Mouse (Mus musculus): ENCODE measurements at regions not wholly inside any gene's neighbourhood (a gene's known extent, or its start where the extent isn't known, plus 50 kb on each side); places are given as distances from the start of the nearest gene placed in this dataset.

DNA sequence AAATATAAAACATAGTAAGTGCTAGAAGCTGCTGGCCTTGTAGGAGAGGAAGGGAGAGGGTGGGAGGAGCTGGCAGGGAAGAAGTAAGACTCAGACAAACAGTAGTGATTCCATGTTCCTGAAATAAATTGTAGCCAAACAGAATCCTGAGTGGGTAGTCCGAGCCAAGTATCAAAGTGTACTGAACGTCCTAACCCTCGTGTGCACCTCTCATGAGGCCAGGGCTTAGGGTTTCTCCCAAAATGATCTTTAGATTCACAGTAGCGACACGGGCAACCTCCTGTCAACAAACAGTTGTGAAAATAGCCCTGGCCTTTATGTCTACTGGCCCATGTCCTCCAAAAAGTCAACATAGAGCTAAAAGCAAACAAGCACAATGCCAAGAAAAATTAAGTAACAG lies 54.3 kb upstream of the Gm47985 start:
- TF ChIP-seq POLR2A (IDR thresholded peaks at IDR 0.05; ENCODE audit: borderline replicate concordance, extremely low read depth, insufficient read depth, insufficient read length), result no peak
- no peaks in the 10 kb centered on the region for H3K27me3 ChIP-seq (ENCODE audit: control insufficient read depth, insufficient read depth, low read length)

GRCm38 (mm10) chr1:151128955-151129354 lies 53.4 kb upstream of the Gm47985 start:
- DNase-seq (ENCODE audit: low spot score), result no peak
- no peaks in the 10 kb centered on the region for H3K4me1 ChIP-seq (ENCODE audit: control insufficient read depth, insufficient read depth, low read length)
- no peak overlapping the region for H3K4me3 ChIP-seq (replicated peaks; ENCODE audit: low read length)
- no peaks in the 10 kb centered on the region for H3K27me3 ChIP-seq (ENCODE audit: control insufficient read depth, insufficient read depth, low read length)
- ATAC-seq (ENCODE audit: low FRiP score, low read depth), result no peak
- H3K36me3 ChIP-seq (ENCODE audit: control insufficient read depth, insufficient read depth, low read length), result no peaks in the 10 kb centered on the region
- H3K9me3 ChIP-seq (ENCODE audit: control insufficient read depth, low read length), result no peaks in the 10 kb centered on the region
- H3K4me2 ChIP-seq (replicated peaks; ENCODE audit: low read depth, low read length, severe bottlenecking), result no peak overlapping the region
- no peak overlapping the region for H3K9ac ChIP-seq (ENCODE audit: low read depth, low read length, severe bottlenecking)
- no peak overlapping the region for H3K27ac ChIP-seq (replicated peaks; ENCODE audit: low read depth, low read length)
- no peak for TF ChIP-seq POLR2A (IDR thresholded peaks at IDR 0.05; ENCODE audit: borderline replicate concordance, extremely low read depth, insufficient read depth, insufficient read length)

More for the DNA sequence above, 54.3 kb upstream of the Gm47985 start:
- Histone ChIP-seq H3K9ac (ENCODE audit: low read depth, low read length, severe bottlenecking) (no peak overlapping the region), H3K27ac (replicated peaks; ENCODE audit: low read depth, low read length) (no peak overlapping the region), H3K36me3 (ENCODE audit: control insufficient read depth, insufficient read depth, low read length) (no peaks in the 10 kb centered on the region), H3K4me1 (ENCODE audit: control insufficient read depth, insufficient read depth, low read length) (no peaks in the 10 kb centered on the region), H3K9me3 (ENCODE audit: control insufficient read depth, low read length) (no peaks in the 10 kb centered on the region), H3K4me2 (replicated peaks; ENCODE audit: low read depth, low read length, severe bottlenecking) (no peak overlapping the region), H3K4me3 (replicated peaks; ENCODE audit: low read length) (no peak overlapping the region)
- no peak for DNase-seq (ENCODE audit: low spot score)
- 67% methylated on average over 5 of the region's 5 CpGs for WGBS
- no peak for ATAC-seq (ENCODE audit: low FRiP score, low read depth)

DNA sequence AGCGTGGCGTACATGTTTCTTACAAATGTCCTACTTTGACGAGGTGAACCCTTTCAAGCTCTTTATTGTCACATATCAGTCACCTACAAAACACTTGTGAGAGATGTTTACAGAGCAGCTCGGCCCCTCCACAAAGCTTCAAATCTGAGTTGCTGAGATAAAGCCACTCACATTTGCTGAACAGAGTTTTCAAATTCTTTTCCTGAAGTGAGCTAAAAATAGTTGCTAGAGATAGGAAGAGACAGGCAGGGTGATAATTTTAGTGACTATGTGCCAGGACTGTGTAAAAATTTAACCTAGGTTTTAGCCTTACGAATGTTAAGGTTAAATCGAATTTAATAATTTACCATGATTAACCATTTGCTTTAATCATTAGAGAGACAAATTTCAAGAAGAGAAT lies 52.3 kb upstream of the Gm47985 start:
- no peak for TF ChIP-seq POLR2A (IDR thresholded peaks at IDR 0.05; ENCODE audit: borderline replicate concordance, extremely low read depth, insufficient read depth, insufficient read length)
- ATAC-seq (ENCODE audit: low FRiP score, low read depth) (no peak), DNase-seq (ENCODE audit: low spot score) (no peak)
- H3K27me3 ChIP-seq (ENCODE audit: control insufficient read depth, insufficient read depth, low read length), result no peaks in the 10 kb centered on the region
- no peaks in the 10 kb centered on the region for H3K9me3 ChIP-seq (ENCODE audit: control insufficient read depth, low read length)
- no peak overlapping the region for H3K27ac ChIP-seq (replicated peaks; ENCODE audit: low read depth, low read length)
- no peak overlapping the region for H3K9ac ChIP-seq (ENCODE audit: low read depth, low read length, severe bottlenecking)
- no peak overlapping the region for H3K4me2 ChIP-seq (replicated peaks; ENCODE audit: low read depth, low read length, severe bottlenecking)
- WGBS, result 75% methylated on average over 6 of the region's 6 CpGs
- H3K4me3 ChIP-seq (replicated peaks; ENCODE audit: low read length), result no peak overlapping the region
- no peaks in the 10 kb centered on the region for H3K4me1 ChIP-seq (ENCODE audit: control insufficient read depth, insufficient read depth, low read length)
- H3K36me3 ChIP-seq (ENCODE audit: control insufficient read depth, insufficient read depth, low read length), result no peaks in the 10 kb centered on the region

DNA sequence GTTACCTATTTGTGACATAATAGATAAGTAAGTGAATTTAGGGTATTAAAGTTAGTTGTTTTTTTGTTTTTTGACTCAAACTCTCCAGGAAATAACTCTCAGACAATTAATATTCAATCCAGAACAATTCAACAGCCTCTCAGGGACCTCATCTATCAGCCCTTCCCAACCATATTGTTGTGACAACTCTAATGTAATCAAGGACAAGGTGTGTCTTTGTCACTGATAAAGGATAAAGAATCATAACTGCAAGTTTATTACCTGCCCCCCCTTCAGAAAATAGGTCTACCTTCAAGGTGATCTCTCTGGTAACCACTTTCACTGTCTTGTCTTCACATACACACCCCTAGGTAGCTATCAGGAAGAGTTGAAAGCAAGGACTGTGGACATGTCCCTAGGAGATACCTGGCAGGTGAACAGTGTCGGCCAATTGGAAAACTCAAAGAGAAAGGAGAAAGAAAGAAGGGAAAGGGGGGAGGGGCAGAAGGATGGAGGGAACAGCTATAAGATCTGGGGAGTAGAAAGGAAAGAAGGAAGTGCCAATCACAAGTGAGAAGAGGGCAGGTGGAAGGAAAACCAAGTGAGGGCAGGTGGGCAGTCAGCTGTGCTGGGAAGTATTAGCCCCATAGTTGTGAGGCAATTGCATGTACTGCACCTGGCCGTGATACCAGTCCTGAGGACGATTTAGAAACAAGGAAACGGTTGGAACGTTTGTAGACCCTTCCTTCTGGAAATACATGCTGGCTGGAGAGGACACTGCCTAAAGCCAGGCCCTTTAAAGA lies 51.3 kb upstream of the Gm47985 start:
- Histone ChIP-seq H3K4me3 (replicated peaks; ENCODE audit: low read length) (no peak overlapping the region), H3K9ac (ENCODE audit: low read depth, low read length, severe bottlenecking) (no peak overlapping the region), H3K27ac (replicated peaks; ENCODE audit: low read depth, low read length) (no peak overlapping the region), H3K4me1 (ENCODE audit: control insufficient read depth, insufficient read depth, low read length) (no peaks in the 10 kb centered on the region), H3K36me3 (ENCODE audit: control insufficient read depth, insufficient read depth, low read length) (no peaks in the 10 kb centered on the region), H3K4me2 (replicated peaks; ENCODE audit: low read depth, low read length, severe bottlenecking) (no peak overlapping the region), H3K9me3 (ENCODE audit: control insufficient read depth, low read length) (no peaks in the 10 kb centered on the region), H3K27me3 (ENCODE audit: control insufficient read depth, insufficient read depth, low read length) (no peaks in the 10 kb centered on the region)
- DNase-seq (ENCODE audit: low spot score), result no peak
- TF ChIP-seq POLR2A (IDR thresholded peaks at IDR 0.05; ENCODE audit: borderline replicate concordance, extremely low read depth, insufficient read depth, insufficient read length), result no peak
- 75% methylated on average over 5 of the region's 5 CpGs for WGBS
- ATAC-seq (ENCODE audit: low FRiP score, low read depth), result no peak

GRCm38 (mm10) chr1:151131627-151132284 lies 50.6 kb upstream of the Gm47985 start:
- Histone ChIP-seq H3K27me3 (ENCODE audit: control insufficient read depth, insufficient read depth, low read length) (no peaks in the 10 kb centered on the region), H3K4me2 (replicated peaks; ENCODE audit: low read depth, low read length, severe bottlenecking) (no peak overlapping the region), H3K9ac (ENCODE audit: low read depth, low read length, severe bottlenecking) (no peak overlapping the region), H3K9me3 (ENCODE audit: control insufficient read depth, low read length) (no peaks in the 10 kb centered on the region), H3K36me3 (ENCODE audit: control insufficient read depth, insufficient read depth, low read length) (no peaks in the 10 kb centered on the region), H3K4me3 (replicated peaks; ENCODE audit: low read length) (no peak overlapping the region), H3K27ac (replicated peaks; ENCODE audit: low read depth, low read length) (no peak overlapping the region), H3K4me1 (ENCODE audit: control insufficient read depth, insufficient read depth, low read length) (no peaks in the 10 kb centered on the region)
- DNase-seq (ENCODE audit: low spot score) (no peak), ATAC-seq (ENCODE audit: low FRiP score, low read depth) (no peak)
- 71% methylated on average over 4 of the region's 4 CpGs for WGBS
- TF ChIP-seq POLR2A (IDR thresholded peaks at IDR 0.05; ENCODE audit: borderline replicate concordance, extremely low read depth, insufficient read depth, insufficient read length), result no peak
